Mouse (Mus musculus) heart, embryonic 13.5 days (tissue): ENCODE measurements around the gene Zfp612. TPM values are rescaled to one million over a fixed set of nuclear protein-coding genes. Genes with fewer than 3 reads are reported as not detected.

Source experiments
- ATAC-seq: fragments of 200-750 bp; cut with Nextera tagmentation; 2 replicates; pipeline ENCODE4 v1.8.0; 2017; ENCODE audit warnings: moderate TSS enrichment; ENCODE audit not compliant: insufficient number of reproducible peaks, low FRiP score, low TSS enrichment; ENCODE audit errors: extremely low read depth
- H3K27ac ChIP-seq: fragments of 300-500 bp; sonication (generic); replicated peaks from 2 replicates; pipeline ENCODE4 v1.5.1; 2015; ENCODE audit warnings: moderate library complexity, mild to moderate bottlenecking, inconsistent platforms
- H3K27me3 ChIP-seq: fragments of 300-500 bp; sonication (generic); replicated peaks from 2 replicates; pipeline ENCODE4 v1.6.1; 2015; ENCODE audit warnings: mild to moderate bottlenecking, inconsistent platforms
- H3K36me3 ChIP-seq: fragments of 300-500 bp; sonication (generic); 2 replicates; pipeline ENCODE4 v1.6.1; 2015; ENCODE audit warnings: mild to moderate bottlenecking, inconsistent platforms
- H3K4me1 ChIP-seq: fragments of 300-500 bp; sonication (generic); 2 replicates; pipeline ENCODE4 v1.6.1; 2015; ENCODE audit warnings: inconsistent platforms
- H3K4me2 ChIP-seq: fragments of 300-500 bp; sonication (generic); 2 replicates; pipeline ENCODE4 v1.6.1; 2015; ENCODE audit warnings: inconsistent platforms, mild to moderate bottlenecking, moderate library complexity
- H3K4me3 ChIP-seq: fragments of 300-500 bp; sonication (generic); 2 replicates; pipeline ENCODE4 v1.5.1; 2015; ENCODE audit warnings: moderate library complexity, mild to moderate bottlenecking, inconsistent platforms
- H3K9ac ChIP-seq: fragments of 300-500 bp; sonication (generic); 2 replicates; pipeline ENCODE4 v1.6.1; 2015; ENCODE audit warnings: inconsistent platforms, mild to moderate bottlenecking, moderate library complexity
- H3K9me3 ChIP-seq: fragments of 300-500 bp; sonication (generic); 2 replicates; pipeline ENCODE4 v1.6.1; 2016; ENCODE audit warnings: inconsistent platforms
- WGBS: fragments of 180-500 bp; shearing (Covaris S2); methylation state at CpG from one replicate; pipeline ENCODE4 v1.1.7; 2015; ENCODE audit warnings: mixed read lengths; 5-methylcytosine and 5-hydroxymethylcytosine counted together
- polyA plus RNA-seq: library from polyadenylated mRNA; unstranded; fragments of >200 nt; fragmentation: Nextera tagmentation; extraction: Ambion mirVana; gene quantifications from 2 replicates; pipeline ENCODE4 v1.2.1, GENCODE M21; 2015

Gene Zfp612
- polyA plus RNA-seq, 1 experiment from 2014 or later = 6.4 TPM

DNA sequence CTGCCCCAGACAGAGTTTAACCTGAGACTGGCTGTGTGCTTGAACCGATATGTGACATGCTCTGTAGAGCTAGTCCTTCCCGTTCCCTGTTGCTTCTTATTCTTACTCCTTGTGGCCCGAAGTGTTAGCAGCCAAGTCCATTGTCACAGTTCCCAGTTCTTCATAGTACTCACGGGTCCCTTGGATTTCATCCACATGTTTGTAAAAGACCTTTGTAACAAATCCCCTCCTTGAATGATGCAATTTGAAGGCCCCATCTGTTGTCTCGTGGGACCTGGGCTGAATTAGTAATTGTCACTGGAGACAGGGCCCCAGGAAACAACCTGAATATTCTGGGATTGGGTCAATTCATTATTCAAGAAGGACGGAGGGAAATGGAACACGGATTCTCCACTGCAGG lies 56.0 kb downstream of the Zfp612 start:
- Histone ChIP-seq H3K4me1 (no peaks in the 10 kb centered on the region), H3K9me3 (no peaks in the 10 kb centered on the region), H3K4me2 (no peak overlapping the region), H3K4me3 (no peak overlapping the region), H3K36me3 (no peaks in the 10 kb centered on the region), H3K27me3 (0 out of 2 replicates have a peak, but pooled peaks cover 3% of the 10 kb centered on the region), H3K9ac (no peak overlapping the region), H3K27ac (no peak overlapping the region)
- no peak for ATAC-seq
- WGBS = 76% methylated on average over 7 of the region's 7 CpGs

- Histone ChIP-seq H3K4me3 (no peak overlapping the region), H3K9ac (no peak overlapping the region), H3K27ac (no peak overlapping the region), H3K27me3 (peaks cover 16% of the 10 kb centered on the region), H3K4me1 (no peaks in the 10 kb centered on the region), H3K4me2 (no peak overlapping the region), H3K36me3 (no peaks in the 10 kb centered on the region), H3K9me3 (no peaks in the 10 kb centered on the region; the same call in 1 of the 2 replicates)
- 64% methylated on average over 3 of the region's 3 CpGs for WGBS
- ATAC-seq = no peak
Measured at GRCm38 (mm10) chr8:110140156-110140555, 60.6 kb downstream of the Zfp612 start.

- ATAC-seq = no peak
- WGBS = 63% methylated on average over 4 of the region's 4 CpGs
- Histone ChIP-seq H3K27me3 (peaks cover 16% of the 10 kb centered on the region), H3K4me3 (no peak overlapping the region), H3K36me3 (no peaks in the 10 kb centered on the region), H3K4me1 (no peaks in the 10 kb centered on the region), H3K4me2 (no peak overlapping the region), H3K9ac (no peak overlapping the region), H3K9me3 (no peaks in the 10 kb centered on the region; the same call in 1 of the 2 replicates), H3K27ac (no peak overlapping the region)
Measured at GRCm38 (mm10) chr8:110140770-110141169, 61.2 kb downstream of the Zfp612 start.

Other genes with a start within 250 kb of the Zfp612 start
- 1.7 and 1.8 TPM in 2 replicates for gene Phlpp2, start 211.2 kb upstream of the Zfp612 start, polyA plus RNA-seq
- 0.45 and 0.86 TPM in 2 replicates for gene Marveld3, start 117.5 kb upstream of the Zfp612 start, polyA plus RNA-seq
- 0.27 TPM in 1 of 2 replicates, not detected in the other for gene Tat, start 89.3 kb upstream of the Zfp612 start, polyA plus RNA-seq
- 0.90 and 1.3 TPM in 2 replicates for gene Chst4, start 40.0 kb upstream of the Zfp612 start, polyA plus RNA-seq
- not detected in 2 replicates for gene Gm21964, start 21.5 kb downstream of the Zfp612 start, polyA plus RNA-seq
- gene Gm17720, start 23.0 kb downstream of the Zfp612 start, polyA plus RNA-seq = not detected in 2 replicates
- 2.2 and 2.8 TPM in 2 replicates for gene Calb2, start 88.5 kb downstream of the Zfp612 start, polyA plus RNA-seq
- gene Cmtr2, start 135.9 kb downstream of the Zfp612 start, polyA plus RNA-seq = 5.1 and 5.4 TPM in 2 replicates
- gene Hydin, start 187.2 kb downstream of the Zfp612 start, polyA plus RNA-seq = 0.20 and 0.21 TPM in 2 replicates